Mouse (Mus musculus): ENCODE results near the gene Tomm7. TPM values are rescaled to one million over a fixed set of nuclear protein-coding genes. Genes with fewer than 3 reads are reported as not detected.

Gene Tomm7
- polyA plus RNA-seq, 1 experiment from 2014 or later = 82.7 TPM

- Histone ChIP-seq H3K9ac (replicated peaks; ENCODE audit: low read depth, low read length) (no peak overlapping the region), H3K9me3 (ENCODE audit: control insufficient read depth, low read length) (no peaks in the 10 kb centered on the region), H3K4me1 (replicated peaks; ENCODE audit: control insufficient read depth, insufficient read depth, low read length) (no peaks in the 10 kb centered on the region), H3K27ac (ENCODE audit: low read length) (no peak overlapping the region), H3K27me3 (replicated peaks; ENCODE audit: control insufficient read depth, insufficient read depth, low read length) (no peaks in the 10 kb centered on the region), H3K36me3 (ENCODE audit: control insufficient read depth, insufficient read depth) (0 out of 2 replicates have a peak, but pooled peaks cover 4% of the 10 kb centered on the region), H3K4me3 (replicated peaks; ENCODE audit: low read length) (no peak overlapping the region), H3K4me2 (ENCODE audit: low read length) (no peak overlapping the region)
- ATAC-seq = no peak
- WGBS = 86% methylated on average over 13 of the region's 13 CpGs
These were observed 20.3 kb upstream of the Tomm7 start for GRCm38 (mm10) chr5:23864054-23864965.

GRCm38 (mm10) chr5:23863166-23864053, 19.4 kb upstream of the Tomm7 start:
- H3K9ac ChIP-seq (replicated peaks; ENCODE audit: low read depth, low read length) = no peak overlapping the region
- no peaks in the 10 kb centered on the region for H3K9me3 ChIP-seq (ENCODE audit: control insufficient read depth, low read length)
- WGBS = 87% methylated on average over 7 of the region's 7 CpGs
- H3K4me2 ChIP-seq (ENCODE audit: low read length) = no peak overlapping the region
- H3K27me3 ChIP-seq (replicated peaks; ENCODE audit: control insufficient read depth, insufficient read depth, low read length) = no peaks in the 10 kb centered on the region
- H3K27ac ChIP-seq (ENCODE audit: low read length) = no peak overlapping the region
- no peak for ATAC-seq
- 0 out of 2 replicates have a peak, but pooled peaks cover 4% of the 10 kb centered on the region for H3K36me3 ChIP-seq (ENCODE audit: control insufficient read depth, insufficient read depth)
- no peaks in the 10 kb centered on the region for H3K4me1 ChIP-seq (replicated peaks; ENCODE audit: control insufficient read depth, insufficient read depth, low read length)
- no peak overlapping the region for H3K4me3 ChIP-seq (replicated peaks; ENCODE audit: low read length)

DNA sequence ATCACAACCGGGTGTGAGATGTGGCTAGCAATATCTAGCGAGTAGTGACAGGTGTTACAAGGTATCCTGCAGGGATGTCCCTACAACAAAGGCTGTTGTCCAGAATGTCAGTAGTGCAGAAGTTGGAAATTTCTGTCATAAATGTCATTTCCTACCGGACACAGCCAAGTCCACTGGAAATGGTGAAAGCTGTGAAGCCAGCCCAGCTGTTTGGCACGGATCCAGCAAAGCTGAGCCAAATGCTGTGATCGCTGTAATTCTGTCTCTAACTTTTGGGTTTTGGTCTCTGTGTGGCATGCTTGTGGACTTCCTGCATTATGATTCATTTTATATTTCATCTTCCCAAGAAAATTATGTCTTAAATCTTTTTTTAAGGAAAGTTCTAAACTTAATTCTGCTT, 18.3 kb upstream of the Tomm7 start:
- H3K9ac ChIP-seq (replicated peaks; ENCODE audit: low read depth, low read length) = no peak overlapping the region
- H3K27ac ChIP-seq (ENCODE audit: low read length) = no peak overlapping the region
- 74% methylated on average over 5 of the region's 5 CpGs for WGBS
- ATAC-seq = no peak
- 0 out of 2 replicates have a peak, but pooled peaks cover 4% of the 10 kb centered on the region for H3K36me3 ChIP-seq (ENCODE audit: control insufficient read depth, insufficient read depth)
- no peak overlapping the region for H3K4me2 ChIP-seq (ENCODE audit: low read length)
- no peaks in the 10 kb centered on the region for H3K4me1 ChIP-seq (replicated peaks; ENCODE audit: control insufficient read depth, insufficient read depth, low read length)
- H3K9me3 ChIP-seq (ENCODE audit: control insufficient read depth, low read length) = no peaks in the 10 kb centered on the region
- H3K4me3 ChIP-seq (replicated peaks; ENCODE audit: low read length) = no peak overlapping the region
- no peaks in the 10 kb centered on the region for H3K27me3 ChIP-seq (replicated peaks; ENCODE audit: control insufficient read depth, insufficient read depth, low read length)

DNA sequence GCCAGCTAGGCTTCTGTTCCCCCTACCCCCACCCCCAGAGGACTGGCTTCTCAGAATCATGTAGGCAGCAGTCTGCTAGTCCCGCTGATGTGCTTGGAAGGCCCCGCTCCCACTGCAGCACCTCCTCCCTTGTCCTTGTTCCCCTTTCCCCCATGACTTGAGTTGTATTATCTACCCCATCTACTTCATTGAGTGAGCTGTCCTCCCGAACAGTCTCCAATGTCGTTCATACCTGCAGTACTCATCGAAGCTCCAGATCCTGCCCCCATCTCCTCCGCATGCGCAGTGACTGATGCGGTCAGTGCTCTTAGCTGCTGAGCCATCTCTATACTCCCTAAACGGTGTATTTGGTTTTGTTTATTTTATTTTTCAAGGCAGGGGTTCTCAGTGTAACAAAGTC, 17.8 kb upstream of the Tomm7 start:
- ATAC-seq = no peak
- Histone ChIP-seq H3K36me3 (ENCODE audit: control insufficient read depth, insufficient read depth) (0 out of 2 replicates have a peak, but pooled peaks cover 4% of the 10 kb centered on the region), H3K9ac (replicated peaks; ENCODE audit: low read depth, low read length) (no peak overlapping the region), H3K27ac (ENCODE audit: low read length) (no peak overlapping the region), H3K27me3 (replicated peaks; ENCODE audit: control insufficient read depth, insufficient read depth, low read length) (no peaks in the 10 kb centered on the region), H3K9me3 (ENCODE audit: control insufficient read depth, low read length) (no peaks in the 10 kb centered on the region), H3K4me2 (ENCODE audit: low read length) (no peak overlapping the region), H3K4me3 (replicated peaks; ENCODE audit: low read length) (no peak overlapping the region), H3K4me1 (replicated peaks; ENCODE audit: control insufficient read depth, insufficient read depth, low read length) (no peaks in the 10 kb centered on the region)
- WGBS = 94% methylated on average over 9 of the region's 9 CpGs

GRCm38 (mm10) chr5:23859896-23860295, 15.9 kb upstream of the Tomm7 start:
- Histone ChIP-seq H3K36me3 (ENCODE audit: control insufficient read depth, insufficient read depth) (0 out of 2 replicates have a peak, but pooled peaks cover 13% of the 10 kb centered on the region), H3K4me3 (replicated peaks; ENCODE audit: low read length) (no peak overlapping the region), H3K27me3 (replicated peaks; ENCODE audit: control insufficient read depth, insufficient read depth, low read length) (no peaks in the 10 kb centered on the region), H3K9me3 (ENCODE audit: control insufficient read depth, low read length) (no peaks in the 10 kb centered on the region), H3K9ac (replicated peaks; ENCODE audit: low read depth, low read length) (no peak overlapping the region), H3K4me2 (ENCODE audit: low read length) (no peak overlapping the region), H3K4me1 (replicated peaks; ENCODE audit: control insufficient read depth, insufficient read depth, low read length) (no peaks in the 10 kb centered on the region), H3K27ac (ENCODE audit: low read length) (no peak overlapping the region)
- no peak for ATAC-seq
- WGBS = 85% methylated on average over 5 of the region's 5 CpGs

DNA sequence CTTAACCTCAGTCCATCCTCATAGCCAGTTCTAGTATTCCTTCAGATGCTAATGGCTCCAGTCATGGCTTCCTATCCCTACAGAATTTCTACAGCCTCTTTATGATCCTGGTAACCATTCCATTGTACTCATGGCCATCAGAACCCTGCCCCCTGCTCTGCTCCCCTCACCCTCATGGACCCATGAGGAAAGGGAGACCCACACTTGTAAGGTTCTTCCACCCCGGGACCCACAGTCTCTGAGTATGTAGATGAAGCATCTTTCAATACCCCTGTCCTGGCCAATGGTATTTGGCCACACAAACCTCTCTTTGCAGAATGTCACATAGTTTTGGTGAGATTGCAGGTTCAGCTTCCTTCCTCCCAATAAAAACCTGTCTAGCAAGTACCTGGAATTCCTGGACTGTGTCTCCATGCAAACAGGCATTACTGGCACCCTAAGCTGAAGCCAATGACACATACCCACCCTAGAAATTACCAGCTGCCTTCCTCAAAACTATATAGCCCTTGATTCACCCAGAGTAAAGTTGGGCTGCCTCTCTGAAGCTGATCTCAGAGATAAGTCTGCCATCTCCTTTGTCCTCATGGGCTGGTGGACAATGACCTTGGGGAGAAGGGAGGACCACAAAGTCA, 15.2 kb upstream of the Tomm7 start:
- Histone ChIP-seq H3K36me3 (ENCODE audit: control insufficient read depth, insufficient read depth) (0 out of 2 replicates have a peak, but pooled peaks cover 14% of the 10 kb centered on the region), H3K27ac (ENCODE audit: low read length) (no peak overlapping the region), H3K9me3 (ENCODE audit: control insufficient read depth, low read length) (no peaks in the 10 kb centered on the region), H3K4me2 (ENCODE audit: low read length) (no peak overlapping the region), H3K9ac (replicated peaks; ENCODE audit: low read depth, low read length) (no peak overlapping the region), H3K4me3 (replicated peaks; ENCODE audit: low read length) (no peak overlapping the region), H3K4me1 (replicated peaks; ENCODE audit: control insufficient read depth, insufficient read depth, low read length) (no peaks in the 10 kb centered on the region), H3K27me3 (replicated peaks; ENCODE audit: control insufficient read depth, insufficient read depth, low read length) (no peaks in the 10 kb centered on the region)
- WGBS = 89% methylated on average over 1 of the region's 1 CpGs
- ATAC-seq = no peak

DNA sequence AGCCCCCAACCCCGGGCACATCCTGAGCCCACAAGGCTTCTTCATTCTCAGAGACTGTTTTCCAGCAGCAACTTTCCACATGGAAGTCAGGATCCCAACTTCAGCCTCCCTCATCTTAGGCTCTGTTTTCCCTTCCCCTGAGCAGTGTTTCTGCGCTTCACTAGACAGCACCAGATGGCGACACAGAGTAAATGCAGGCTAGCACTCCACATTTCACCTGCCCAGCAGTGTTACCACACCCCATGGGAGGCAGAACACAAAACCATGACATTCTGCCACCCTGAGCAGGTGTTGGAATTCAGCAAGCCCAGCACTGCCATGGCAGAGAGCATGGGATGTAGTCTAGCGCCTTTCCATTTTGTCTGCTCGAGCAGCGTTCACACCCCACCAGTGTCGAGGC, 14.7 kb upstream of the Tomm7 start:
- H3K27me3 ChIP-seq (replicated peaks; ENCODE audit: control insufficient read depth, insufficient read depth, low read length) = no peaks in the 10 kb centered on the region
- no peak overlapping the region for H3K4me2 ChIP-seq (ENCODE audit: low read length)
- no peak for ATAC-seq
- no peaks in the 10 kb centered on the region for H3K9me3 ChIP-seq (ENCODE audit: control insufficient read depth, low read length)
- no peak overlapping the region for H3K9ac ChIP-seq (replicated peaks; ENCODE audit: low read depth, low read length)
- no peak overlapping the region for H3K27ac ChIP-seq (ENCODE audit: low read length)
- peaks cover 15% of the 10 kb centered on the region; the same call in 1 of the 2 replicates for H3K36me3 ChIP-seq (ENCODE audit: control insufficient read depth, insufficient read depth)
- WGBS = 80% methylated on average over 7 of the region's 7 CpGs
- no peaks in the 10 kb centered on the region for H3K4me1 ChIP-seq (replicated peaks; ENCODE audit: control insufficient read depth, insufficient read depth, low read length)
- H3K4me3 ChIP-seq (replicated peaks; ENCODE audit: low read length) = no peak overlapping the region

GRCm38 (mm10) chr5:23858001-23858400, 14.0 kb upstream of the Tomm7 start:
- peaks cover 15% of the 10 kb centered on the region; the same call in 1 of the 2 replicates for H3K36me3 ChIP-seq (ENCODE audit: control insufficient read depth, insufficient read depth)
- no peak for ATAC-seq
- no peak overlapping the region for H3K27ac ChIP-seq (ENCODE audit: low read length)
- H3K9me3 ChIP-seq (ENCODE audit: control insufficient read depth, low read length) = no peaks in the 10 kb centered on the region
- H3K9ac ChIP-seq (replicated peaks; ENCODE audit: low read depth, low read length) = no peak overlapping the region
- 91% methylated on average over 3 of the region's 3 CpGs for WGBS
- no peak overlapping the region for H3K4me2 ChIP-seq (ENCODE audit: low read length)
- H3K4me1 ChIP-seq (replicated peaks; ENCODE audit: control insufficient read depth, insufficient read depth, low read length) = no peaks in the 10 kb centered on the region
- H3K27me3 ChIP-seq (replicated peaks; ENCODE audit: control insufficient read depth, insufficient read depth, low read length) = no peaks in the 10 kb centered on the region
- H3K4me3 ChIP-seq (replicated peaks; ENCODE audit: low read length) = no peak overlapping the region

DNA sequence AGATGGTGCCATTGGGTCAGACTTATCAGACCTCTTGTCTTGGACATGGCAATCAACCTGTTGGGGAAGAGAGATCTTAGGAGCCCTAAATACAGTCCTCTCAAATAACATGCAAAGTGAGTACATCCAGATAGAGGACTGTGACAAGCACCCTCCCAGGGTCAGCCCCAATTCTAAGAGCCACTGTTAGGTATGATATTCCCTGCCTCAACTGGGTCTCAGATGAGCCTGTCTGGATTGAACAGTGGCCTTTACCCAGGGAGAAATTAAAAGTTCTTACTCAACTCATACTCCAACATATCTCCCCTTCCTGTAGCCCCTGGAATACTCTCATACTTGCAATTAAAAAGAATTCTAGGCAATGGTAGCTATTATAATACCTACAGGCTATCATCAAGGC, 13.2 kb upstream of the Tomm7 start:
- H3K9me3 ChIP-seq (ENCODE audit: control insufficient read depth, low read length) = no peaks in the 10 kb centered on the region
- H3K9ac ChIP-seq (replicated peaks; ENCODE audit: low read depth, low read length) = no peak overlapping the region
- H3K4me3 ChIP-seq (replicated peaks; ENCODE audit: low read length) = no peak overlapping the region
- H3K4me2 ChIP-seq (ENCODE audit: low read length) = no peak overlapping the region
- no peak for ATAC-seq
- H3K27me3 ChIP-seq (replicated peaks; ENCODE audit: control insufficient read depth, insufficient read depth, low read length) = no peaks in the 10 kb centered on the region
- H3K36me3 ChIP-seq (ENCODE audit: control insufficient read depth, insufficient read depth) = peaks cover 15% of the 10 kb centered on the region; the same call in 1 of the 2 replicates
- H3K27ac ChIP-seq (ENCODE audit: low read length) = no peak overlapping the region
- H3K4me1 ChIP-seq (replicated peaks; ENCODE audit: control insufficient read depth, insufficient read depth, low read length) = no peaks in the 10 kb centered on the region
